Comparison of ENCODE assay signal across 9 mouse cellular contexts in genomic region chr15:11406769-11407168, GRCm38 (mm10). TPM values are rescaled to one million over a fixed set of nuclear protein-coding genes. Genes with fewer than 3 reads are reported as not detected.
DNase-seq lines count a peak whose midpoint lies in the region; ATAC-seq lines count a peak whose summit lies in the region.
"Had no signal": no experiment of that assay in that cellular context is flagged by ENCODE, and none has a peak within 500 bp of the region (broad histone marks: within the 10 kb centered on the region; RNA-seq: fewer than 3 reads in every experiment).

No protein-coding gene starts in this region.

- ATAC-seq in forebrain, embryonic 16.5 days = no peak
- ATAC-seq in inflammation-experienced regulatory T-cells, adult 6 months = peak; percentile 39
- ATAC-seq in midbrain, embryonic 14.5 days (ENCODE audit: low FRiP score, low TSS enrichment) = no peak

- H3K4me1 ChIP-seq in forebrain, embryonic 10.5 days = peaks cover 9% of the 10 kb centered on the region; the same call in 1 of the 2 replicates
- H3K4me1 ChIP-seq in forebrain, embryonic 16.5 days (replicated peaks; ENCODE audit: control insufficient read depth, insufficient read depth, low read length) = no peaks in the 10 kb centered on the region
- H3K4me1 ChIP-seq in midbrain, embryonic 14.5 days (ENCODE audit: control insufficient read depth, insufficient read depth, low read length) = no peaks in the 10 kb centered on the region
- H3K4me1 ChIP-seq: stomach, embryonic 15.5 days had no signal

- peak; percentile 25 for DNase-seq in forebrain, embryonic 10.5 days (ENCODE audit: extremely low spot score, low spot score)
- peak; percentile 22 for DNase-seq in urinary bladder, postnatal 14 days (ENCODE audit: low spot score)
- DNase-seq in urinary bladder, adult 2 months (ENCODE audit: low spot score) = no peak
- DNase-seq in midbrain, embryonic 14.5 days = peak; percentile 46
- no peak for DNase-seq in spleen, postnatal 14 days (ENCODE audit: low spot score in 2 of 2)
- no peak for DNase-seq in left cerebral cortex, postnatal 36 days (ENCODE audit: low spot score in 2 of 2)

- peaks cover 5% of the 10 kb centered on the region; the same call in 1 of the 2 replicates for H3K27me3 ChIP-seq in forebrain, embryonic 10.5 days (ENCODE audit: poor library complexity, severe bottlenecking)
- no peaks in the 10 kb centered on the region for H3K27me3 ChIP-seq in forebrain, embryonic 16.5 days (replicated peaks; ENCODE audit: control insufficient read depth, insufficient read depth, low read length)
- H3K27me3 ChIP-seq in midbrain, embryonic 14.5 days (ENCODE audit: control insufficient read depth, insufficient read depth, low read length) = no peaks in the 10 kb centered on the region
- H3K27me3 ChIP-seq: stomach, embryonic 15.5 days had no signal

- H3K9me3 ChIP-seq in forebrain, embryonic 10.5 days = no peaks in the 10 kb centered on the region
- no peaks in the 10 kb centered on the region for H3K9me3 ChIP-seq in forebrain, embryonic 16.5 days (ENCODE audit: control insufficient read depth, low read length)
- no peaks in the 10 kb centered on the region for H3K9me3 ChIP-seq in midbrain, embryonic 14.5 days (ENCODE audit: control insufficient read depth, low read length)
- H3K9me3 ChIP-seq: stomach, embryonic 15.5 days had no signal

- H3K4me3 ChIP-seq in forebrain, embryonic 10.5 days = no peak overlapping the region
- H3K4me3 ChIP-seq in forebrain, embryonic 16.5 days (replicated peaks; ENCODE audit: low read length) = no peak overlapping the region
- no peak overlapping the region for H3K4me3 ChIP-seq in midbrain, embryonic 14.5 days (replicated peaks; ENCODE audit: low read depth, low read length)
- H3K4me3 ChIP-seq: stomach, embryonic 15.5 days had no signal

- intact Hi-C loops in left cerebral cortex, postnatal 36 days (cut with DNase I) = loop anchor here (5.0 to 10.0 kb wide), 3 partner anchors 181 to 678 kb away; no protein-coding TSS in a partner anchor

- H3K4me2 ChIP-seq in forebrain, embryonic 16.5 days (ENCODE audit: low read length) = no peak overlapping the region
- H3K4me2 ChIP-seq in midbrain, embryonic 14.5 days (ENCODE audit: low read length) = no peak overlapping the region; the same call in 1 of the 2 replicates
- H3K4me2 ChIP-seq: stomach, embryonic 15.5 days had no signal

- WGBS in forebrain, embryonic 10.5 days = 22% methylated on average over 9 of the region's 9 CpGs
- 24% methylated on average over 9 of the region's 9 CpGs for WGBS in forebrain, embryonic 16.5 days
- WGBS in midbrain, embryonic 14.5 days = 23% methylated on average over 9 of the region's 9 CpGs

- H3K9ac ChIP-seq in forebrain, embryonic 16.5 days (replicated peaks; ENCODE audit: low read depth, low read length) = no peak overlapping the region
- H3K9ac ChIP-seq in midbrain, embryonic 14.5 days (replicated peaks; ENCODE audit: low read length) = no peak overlapping the region
- H3K9ac ChIP-seq: stomach, embryonic 15.5 days had no signal

- no peaks in the 10 kb centered on the region for H3K36me3 ChIP-seq in forebrain, embryonic 10.5 days (replicated peaks)
- H3K36me3 ChIP-seq in forebrain, embryonic 16.5 days (ENCODE audit: control insufficient read depth, insufficient read depth) = no peaks in the 10 kb centered on the region
- no peaks in the 10 kb centered on the region for H3K36me3 ChIP-seq in midbrain, embryonic 14.5 days (ENCODE audit: control insufficient read depth, insufficient read depth, low read length)
- H3K36me3 ChIP-seq: stomach, embryonic 15.5 days had no signal

- no peak overlapping the region for H3K27ac ChIP-seq in forebrain, embryonic 10.5 days
- no peak overlapping the region for H3K27ac ChIP-seq in forebrain, embryonic 16.5 days (ENCODE audit: low read length)
- no peak overlapping the region for H3K27ac ChIP-seq in midbrain, embryonic 14.5 days (replicated peaks; ENCODE audit: low read depth, low read length)
- H3K27ac ChIP-seq: stomach, embryonic 15.5 days had no signal

RNA-seq across cellular contexts. Expression of gene Tars, which starts 7.3 kb away (rescaled TPM):
- 88.0 and 101 TPM in 2 replicates for polyA plus RNA-seq in forebrain, embryonic 10.5 days (2016; fragmentation: Nextera tagmentation; extraction: Ambion mirVana)
- 52.6 and 57.6 TPM in 2 replicates for polyA plus RNA-seq in forebrain, embryonic 16.5 days (2015; fragmentation: Nextera tagmentation; extraction: Ambion mirVana)
- 42.7 and 43.5 TPM in 2 replicates for polyA plus RNA-seq in urinary bladder, adult 2 months (2012; rRNA removed)
- polyA plus RNA-seq in inflammation-experienced regulatory T-cells, adult 6 months (2017; shearing (Covaris generic)) = 100 to 1,000 TPM in 1 of 3 experiments, 10 to 100 TPM in 2; 66.6 to 100 (median 77.8) TPM
- polyA plus RNA-seq in midbrain, embryonic 14.5 days (2014; fragmentation: Nextera tagmentation; extraction: Ambion mirVana) = 40.9 and 52.0 TPM in 2 replicates
- total RNA-seq in left cerebral cortex, postnatal 36 days (2021) = 10 to 100 TPM; 27.6 to 34.1 TPM

Comparison
In these comparisons a context has a peak if more than half of its experiments do, and no peak if none do; other contexts are left out.
1. DNase-seq: peak in forebrain, embryonic 10.5 days (single experiment), urinary bladder, postnatal 14 days (single experiment) and midbrain, embryonic 14.5 days (single experiment); none in urinary bladder, adult 2 months (single experiment), spleen, postnatal 14 days (0 of 2) and left cerebral cortex, postnatal 36 days (0 of 2).